Mouse (Mus musculus) gonadal fat pad, adult 2 months (tissue): ENCODE measurements around the gene Taf1. TPM values are rescaled to one million over a fixed set of nuclear protein-coding genes. Genes with fewer than 3 reads are reported as not detected.
A peak's percentile ranks its signal among the peaks of the same experiment; 100 is the strongest.
"Not testable (repeated sequence)": the region's sequence is repeated elsewhere in the genome, so short reads cannot be mapped to it uniquely, and the experiment has no call there.

Source experiments
- DNase-seq: peaks from one replicate; pipeline ENCODE4 v3.0.0-alpha.2; 2012; ENCODE audit warnings: low read depth
- polyA plus RNA-seq: library from polyadenylated mRNA; depleted of rRNA; stranded (reverse); fragments of >200 nt; gene quantifications from 2 replicates; pipeline ENCODE4 v1.2.3, GENCODE M21; 2012; rRNA removed

Taf1 gene
- 4.3 and 7.7 TPM in 2 replicates for polyA plus RNA-seq

DNA sequence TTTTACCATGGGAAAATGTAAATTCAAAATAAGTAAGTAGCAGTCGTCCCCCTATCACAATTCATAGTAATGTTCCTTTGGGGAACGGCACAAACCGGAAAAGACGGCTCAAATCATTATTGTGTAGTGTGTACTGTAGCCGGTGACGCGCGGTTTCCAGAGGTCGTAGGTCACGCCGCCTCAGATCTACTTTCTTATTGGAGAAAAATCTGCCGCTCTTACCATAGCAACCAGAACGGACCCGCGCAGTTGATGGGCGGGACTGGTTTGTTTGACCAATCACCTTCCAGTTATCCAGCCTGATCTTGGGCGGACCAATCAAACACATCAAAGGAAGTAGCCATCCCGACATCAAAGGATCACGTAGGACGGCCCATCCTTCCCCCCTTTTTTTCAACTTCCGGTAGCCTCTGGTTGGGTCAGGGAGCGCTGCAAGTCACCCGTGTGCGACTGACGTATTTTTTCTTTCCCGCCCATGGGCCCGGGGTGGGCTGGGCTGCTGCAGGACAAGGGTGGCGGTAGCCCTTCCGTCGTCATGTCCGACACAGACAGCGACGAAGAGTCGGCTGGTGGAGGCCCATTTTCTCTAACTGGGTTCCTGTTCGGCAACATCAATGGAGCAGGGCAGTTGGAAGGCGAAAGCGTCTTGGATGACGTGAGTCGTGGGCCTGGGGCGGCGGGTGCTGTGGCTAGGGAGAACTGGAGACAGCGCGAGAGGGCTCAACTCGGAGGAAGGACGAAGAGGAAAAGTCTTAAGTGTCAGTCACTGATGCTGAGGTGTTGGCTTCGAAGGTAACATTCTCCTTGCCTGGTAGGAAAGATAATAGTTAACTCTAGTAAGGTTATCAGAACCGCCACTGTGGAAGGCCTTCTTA, at the start of gene Taf1:
Taf1 (plus strand) TSS at position 388 of the 875 bp plus-strand sequence.
- DNase-seq: peak; percentile 76

DNA sequence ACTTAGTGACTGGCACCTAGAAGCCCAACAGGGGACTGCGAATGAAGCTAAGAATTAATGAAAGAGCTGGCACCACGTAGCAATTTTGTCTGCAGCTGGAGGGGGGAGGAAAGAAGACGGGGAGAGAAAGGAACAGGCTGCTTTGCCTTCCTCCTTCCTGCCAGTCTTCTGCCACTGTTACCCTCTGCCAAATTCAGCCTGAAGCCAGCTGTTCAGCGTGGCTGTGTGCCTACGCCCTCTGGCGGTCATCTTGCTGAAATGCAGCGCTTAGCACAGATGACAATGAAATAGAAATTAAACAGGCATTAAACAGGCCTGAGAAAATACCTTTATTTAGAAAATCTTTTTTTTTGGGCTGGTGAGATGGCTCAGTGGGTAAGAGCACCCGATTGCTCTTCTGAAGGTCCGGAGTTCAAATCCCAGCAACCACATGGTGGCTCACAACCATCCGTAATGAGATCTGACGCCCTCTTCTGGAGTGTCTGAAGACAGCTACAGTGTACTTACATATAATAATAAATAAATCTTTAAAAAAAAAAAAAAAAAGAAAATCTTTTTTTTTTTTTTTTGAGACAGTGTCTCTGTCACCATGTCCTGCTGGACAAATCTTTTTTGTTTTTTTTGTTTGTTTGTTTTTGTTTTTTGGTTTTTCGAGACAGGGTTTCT, 45.9 kb upstream of the Taf1 start:
- DNase-seq: not testable (repeated sequence)

DNA sequence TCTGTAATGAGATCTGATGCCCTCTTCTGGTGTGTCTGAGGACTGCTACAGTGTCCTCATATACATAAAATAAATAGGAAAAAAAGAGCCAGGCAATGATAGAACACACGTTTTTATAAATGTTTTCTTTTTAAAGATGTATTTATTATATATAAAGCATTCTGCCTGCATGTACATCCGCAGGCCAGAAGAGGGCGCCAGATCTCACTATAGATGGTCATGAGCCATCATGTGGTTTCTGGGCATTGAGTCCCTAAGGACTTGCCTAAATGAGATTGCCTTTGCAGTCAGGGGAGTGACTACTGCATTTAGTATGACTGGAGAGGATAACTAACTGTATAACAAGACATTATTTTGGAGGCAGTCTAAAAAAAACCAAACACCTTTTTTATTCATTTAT, 27.9 kb upstream of the Taf1 start:
- no peak for DNase-seq

DNA sequence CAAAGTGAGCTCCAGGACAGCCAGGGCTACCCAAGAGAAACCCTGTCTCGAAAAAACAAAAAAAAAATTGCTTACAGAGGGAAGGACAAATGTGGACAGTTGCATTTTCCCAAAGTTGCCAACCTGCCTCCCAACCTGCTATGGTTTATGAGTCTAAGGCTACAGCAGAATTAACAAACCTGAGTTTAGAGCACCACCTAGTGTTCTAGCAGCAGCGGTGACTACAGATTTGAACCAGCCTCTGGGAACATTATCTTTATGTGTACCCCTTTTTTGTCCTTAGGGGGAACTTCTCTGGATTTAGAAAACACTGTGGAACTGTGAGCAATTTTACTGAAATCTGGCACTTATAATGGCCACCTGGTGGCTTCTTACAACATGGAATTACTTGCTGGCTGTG, 16.8 kb upstream of the Taf1 start:
- no peak for DNase-seq

DNA sequence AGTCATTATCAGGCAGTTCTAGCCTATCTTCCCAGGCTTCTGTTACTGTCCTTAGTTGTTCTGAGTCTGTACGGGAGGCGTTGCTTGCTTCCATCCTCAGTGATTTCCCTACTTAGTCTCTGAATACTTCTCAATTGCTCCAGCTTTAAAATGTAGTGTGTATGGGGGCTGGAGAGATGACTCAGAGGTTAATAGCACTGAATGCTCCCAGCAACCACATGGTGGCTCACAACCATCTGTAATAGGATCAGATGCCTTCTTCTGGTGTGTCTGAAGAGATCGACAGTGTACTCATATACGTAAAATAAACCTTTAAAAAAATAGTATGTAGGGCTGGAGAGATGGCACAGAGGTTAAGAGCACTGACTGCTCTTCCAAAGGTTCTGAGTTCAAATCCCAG, 14.5 kb upstream of the Taf1 start:
- no peak for DNase-seq

DNA sequence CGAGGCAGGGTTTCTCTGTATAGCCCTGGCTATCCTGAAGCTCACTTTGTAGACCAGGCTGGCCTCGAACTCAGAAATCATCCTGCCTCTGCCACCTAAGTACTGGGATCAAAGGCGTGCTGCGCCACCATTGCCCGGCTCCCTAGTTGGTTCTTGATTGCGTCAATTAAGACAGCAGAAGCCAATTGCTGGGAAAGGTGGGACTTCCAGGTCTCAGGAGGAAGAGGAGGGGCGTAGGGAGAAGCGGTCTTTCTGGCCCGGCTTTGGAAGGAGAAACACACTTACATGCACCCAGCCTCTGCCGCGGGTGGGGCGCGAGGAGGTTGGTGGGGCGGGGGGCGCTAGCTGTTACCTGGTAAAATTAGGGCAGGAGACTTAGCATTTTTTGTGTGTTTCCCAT, 10.5 kb upstream of the Taf1 start:
- DNase-seq: no peak

DNA sequence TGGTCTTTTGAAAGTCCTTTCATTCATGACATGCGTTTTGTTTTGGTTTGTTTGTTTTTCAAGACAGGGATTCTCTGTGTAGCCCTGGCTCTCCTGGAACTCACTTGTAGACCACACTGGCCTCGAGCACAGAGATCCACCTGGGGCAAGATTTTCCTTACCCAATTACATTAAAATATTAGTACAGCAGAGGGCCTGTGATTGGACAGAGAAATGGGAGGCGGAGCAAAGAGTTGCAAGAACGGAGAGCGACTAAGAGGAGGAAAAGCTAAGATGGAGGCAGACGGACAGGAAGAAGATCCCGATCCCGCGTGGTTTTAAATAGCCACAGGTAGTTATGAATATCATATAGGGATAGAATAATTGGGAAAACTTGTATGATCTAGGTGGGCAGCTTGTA, 5.2 kb upstream of the Taf1 start:
- DNase-seq: peak; percentile 2

DNA sequence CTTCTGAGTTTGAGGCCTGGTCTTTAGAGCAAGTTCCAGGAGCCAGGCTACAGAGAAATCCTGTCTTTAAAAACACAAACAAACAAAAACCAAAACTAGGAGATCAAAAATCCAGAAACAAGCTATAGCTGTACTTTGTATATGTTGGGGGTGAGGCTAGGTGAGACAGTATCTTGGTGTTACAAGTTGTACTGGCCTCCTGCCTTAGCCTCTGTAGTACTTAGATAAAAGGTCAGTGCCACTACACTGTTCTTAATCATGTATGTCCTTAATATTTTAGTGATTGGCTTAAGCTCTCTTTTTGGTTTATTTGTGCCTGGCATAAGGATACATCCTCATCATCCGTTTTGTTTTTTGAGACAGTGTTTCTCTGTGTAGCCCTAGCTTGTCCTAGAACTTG, 52.9 kb downstream of the Taf1 start:
- DNase-seq: no peak

DNA sequence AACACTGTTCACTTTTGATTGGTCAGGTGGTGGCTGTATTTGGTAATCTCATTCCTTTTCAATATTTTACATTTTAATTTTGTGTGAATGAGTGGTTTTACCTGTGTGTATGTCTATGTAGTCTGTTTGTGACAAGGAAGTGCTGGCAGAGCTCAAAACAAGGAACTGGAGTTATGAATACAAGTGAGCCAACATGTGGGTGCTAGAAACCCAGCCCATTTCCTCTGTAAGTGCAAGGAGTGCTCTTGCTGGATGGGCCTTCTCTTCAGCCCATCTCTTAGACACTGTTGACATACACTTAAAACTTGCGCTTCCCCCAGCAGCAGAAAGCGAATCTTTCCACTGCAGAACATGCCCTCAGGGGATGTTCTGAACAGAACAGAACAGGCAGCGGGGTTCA, 83.6 kb downstream of the Taf1 start:
- DNase-seq: no peak

DNA sequence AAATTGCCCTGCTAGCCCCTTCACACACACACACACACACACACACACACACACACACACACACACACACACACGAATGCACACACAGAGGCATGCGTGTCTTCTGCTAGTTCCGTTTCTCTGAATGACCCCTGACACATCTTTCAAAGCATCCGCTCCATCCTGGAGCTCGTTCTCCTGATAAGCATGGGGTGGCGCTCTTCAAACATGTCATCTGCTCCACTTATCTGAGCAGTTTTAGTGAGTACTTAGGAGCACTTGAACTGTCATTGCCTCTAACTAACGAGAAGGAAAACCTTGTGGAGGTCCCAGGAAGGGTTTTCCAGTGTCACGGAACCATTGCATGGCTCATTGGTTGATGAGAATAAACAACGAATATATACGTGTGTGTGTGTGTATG, 85.4 kb downstream of the Taf1 start:
- DNase-seq: no peak

DNA sequence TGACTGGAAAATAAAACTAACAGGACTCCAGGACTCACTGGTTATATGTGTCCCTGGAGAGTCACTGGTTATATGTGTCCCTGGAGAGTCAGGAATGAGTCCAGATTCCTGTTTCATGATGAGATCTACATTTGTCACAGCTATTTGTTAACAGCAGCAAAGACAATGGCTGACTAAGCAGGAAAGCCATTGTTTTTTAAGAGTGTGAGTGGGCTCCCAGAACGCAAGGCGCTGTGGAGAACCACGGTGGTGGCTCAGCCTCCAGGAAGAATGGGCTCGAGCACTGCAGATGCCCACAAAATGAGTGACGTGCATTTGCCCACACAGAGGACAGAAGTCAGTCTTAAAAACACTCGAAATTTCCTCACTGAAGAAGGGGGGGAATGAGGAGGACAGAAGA, 87.8 kb downstream of the Taf1 start:
- no peak for DNase-seq

DNA sequence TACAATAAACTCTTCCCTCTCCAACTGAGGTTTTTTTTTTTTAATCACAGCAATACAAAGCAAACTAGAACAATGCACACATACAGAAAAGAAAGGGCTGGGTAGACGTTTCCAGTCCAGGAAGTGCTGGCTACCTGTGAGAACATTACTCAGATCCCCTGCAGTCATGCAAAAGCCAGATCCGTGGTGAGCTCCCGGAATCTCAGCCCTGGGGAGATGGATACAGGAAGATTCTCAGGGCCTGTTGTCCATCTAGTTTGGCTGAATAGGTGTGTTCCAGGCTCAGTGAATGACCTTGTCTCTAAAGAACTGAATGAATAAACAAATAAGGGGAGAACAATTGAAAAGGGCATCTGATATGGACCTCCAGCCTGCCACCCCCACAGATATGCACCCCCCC, 90.0 kb downstream of the Taf1 start:
- no peak for DNase-seq

DNA sequence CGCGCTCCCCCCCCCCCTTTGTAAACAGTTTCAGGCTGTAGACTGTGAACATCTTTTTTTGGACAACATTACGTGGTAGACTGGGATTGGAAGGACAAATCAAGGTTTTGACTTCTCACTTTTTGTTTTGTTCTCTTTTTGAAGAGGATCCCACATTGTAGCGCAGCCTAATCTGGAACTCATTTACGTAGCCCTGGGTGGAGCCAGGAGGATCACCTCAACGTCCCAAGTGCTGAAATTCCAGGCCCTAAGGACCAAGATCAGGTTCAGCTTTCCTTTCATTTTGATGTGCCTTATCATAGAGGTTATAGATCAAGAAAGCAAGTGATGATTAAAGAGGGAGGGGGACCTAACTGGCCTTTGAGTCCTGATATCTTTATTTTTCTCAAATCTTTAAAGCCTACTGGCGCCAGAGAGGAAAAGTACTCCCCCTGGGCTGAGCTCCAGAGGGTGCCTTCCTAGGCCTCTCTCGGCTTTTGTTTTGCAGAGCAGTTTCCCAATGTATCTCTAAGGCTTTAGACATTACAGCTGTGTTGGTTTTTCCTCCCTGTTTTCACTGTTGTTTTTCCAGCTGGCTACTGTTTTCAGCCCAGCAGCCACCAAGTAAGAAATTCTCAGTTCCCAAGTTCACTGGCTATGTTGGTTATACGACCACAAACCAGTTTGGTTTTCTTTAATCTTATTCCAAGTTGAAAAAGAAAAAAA, 104.4 kb downstream of the Taf1 start:
- DNase-seq: no peak

DNA sequence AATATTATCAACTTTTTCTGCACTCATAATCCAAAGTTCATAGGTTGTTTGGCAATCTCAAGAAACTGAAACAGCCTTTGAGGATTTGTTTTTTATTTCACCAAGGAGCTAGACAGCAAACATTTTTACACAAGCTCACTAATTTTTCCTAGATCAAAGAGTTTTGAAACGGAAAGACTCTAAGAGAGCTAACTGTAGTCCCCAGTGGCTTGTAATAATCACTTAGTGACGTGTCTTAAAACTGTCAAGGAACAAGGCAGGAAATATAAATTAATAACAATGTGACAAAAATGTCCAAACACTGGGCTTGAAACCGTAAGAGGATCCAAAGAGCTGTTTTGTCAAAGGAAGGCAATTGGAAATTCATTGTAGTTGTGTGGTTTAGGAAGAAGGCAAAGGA, 106.3 kb downstream of the Taf1 start:
- no peak for DNase-seq

DNA sequence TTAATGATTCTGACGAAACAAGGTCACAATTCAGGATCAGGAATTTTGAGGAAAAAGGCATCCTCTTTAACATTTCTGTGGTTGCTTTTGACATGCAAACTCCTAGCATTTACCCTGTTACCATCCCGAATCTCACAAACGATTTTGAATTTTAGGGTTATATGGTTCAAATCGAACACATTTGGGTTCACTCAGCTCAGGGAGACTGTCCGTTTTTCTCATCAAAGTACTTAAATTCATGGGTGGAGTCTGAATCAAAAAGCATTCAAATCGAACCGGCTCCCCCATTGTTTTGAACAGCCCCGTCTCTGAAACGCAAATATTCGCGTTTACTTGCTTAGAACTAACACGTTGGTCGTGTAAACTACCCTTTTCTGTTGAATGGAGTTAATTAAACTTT, 106.8 kb downstream of the Taf1 start:
- DNase-seq: no peak

DNA sequence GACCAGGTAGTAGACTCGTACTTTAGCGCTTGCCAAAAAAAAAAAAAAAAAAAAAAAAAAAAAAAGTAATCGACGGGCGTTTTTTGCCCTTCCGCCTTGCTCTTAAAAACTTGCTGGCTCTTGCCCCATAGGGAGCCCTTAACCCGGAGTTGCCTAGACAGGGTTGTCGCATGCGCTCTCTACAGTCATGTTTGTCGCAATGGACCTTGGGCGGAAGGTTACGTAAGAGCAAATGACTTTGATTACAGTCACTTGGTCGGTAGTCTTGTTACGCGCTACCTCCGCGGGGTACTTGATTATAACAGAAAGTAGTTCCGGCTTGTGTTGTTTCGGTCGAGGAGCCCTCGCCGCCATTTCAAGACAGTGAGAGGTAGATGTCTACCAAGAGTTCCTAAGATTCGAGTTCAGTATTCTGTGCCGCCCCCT, 107.2 kb downstream of the Taf1 start, which contains the start of gene Ogt:
Ogt (plus strand) TSS at position 320 of the 426 bp plus-strand sequence.
- peak; percentile 74 for DNase-seq

DNA sequence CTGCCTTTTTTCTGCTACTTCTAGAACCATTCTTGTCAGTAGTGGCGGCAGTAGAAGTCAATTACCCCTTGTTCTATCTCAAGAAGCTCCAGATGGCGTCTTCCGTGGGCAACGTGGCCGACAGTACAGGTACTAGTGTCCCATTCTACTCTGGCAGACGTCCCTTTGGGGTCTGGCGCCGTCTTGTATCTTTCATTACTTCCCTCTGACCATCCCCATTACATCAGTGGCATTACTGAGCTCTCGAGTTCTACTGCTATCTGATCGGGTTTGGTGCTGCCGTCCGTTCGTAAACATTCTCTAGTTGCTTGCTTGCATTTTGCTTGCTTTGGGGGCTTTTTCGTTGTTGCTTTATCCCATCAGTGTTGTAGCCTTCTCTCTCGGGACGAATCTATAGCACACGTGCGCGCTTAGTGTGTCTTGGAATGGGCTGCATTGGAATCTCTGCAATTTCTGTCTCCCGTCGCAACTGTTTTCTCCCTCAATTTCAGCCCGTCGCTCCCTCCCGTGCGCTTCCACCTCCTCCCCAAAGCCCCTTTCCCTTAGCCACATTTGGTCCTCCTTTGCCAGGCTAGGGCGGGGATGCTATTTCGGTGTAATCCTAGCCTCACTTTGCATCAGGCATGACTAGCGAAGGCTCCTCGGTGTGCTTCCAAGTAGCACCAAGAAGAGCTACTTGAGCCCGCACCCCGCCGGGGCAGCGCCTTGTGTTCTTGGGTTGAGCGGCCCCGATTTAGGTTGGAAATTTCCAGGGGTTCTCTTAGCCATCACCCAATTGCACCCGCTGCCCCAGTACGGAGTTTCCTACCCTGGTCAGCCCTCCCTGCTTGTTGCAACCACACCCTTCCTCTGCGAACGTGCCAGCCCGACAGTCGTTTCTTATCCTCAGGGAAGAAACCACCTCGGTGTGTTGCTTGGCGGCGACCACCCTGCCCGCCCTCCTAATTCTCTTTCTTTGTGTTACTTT, 107.9 kb downstream of the Taf1 start:
- no peak for DNase-seq

DNA sequence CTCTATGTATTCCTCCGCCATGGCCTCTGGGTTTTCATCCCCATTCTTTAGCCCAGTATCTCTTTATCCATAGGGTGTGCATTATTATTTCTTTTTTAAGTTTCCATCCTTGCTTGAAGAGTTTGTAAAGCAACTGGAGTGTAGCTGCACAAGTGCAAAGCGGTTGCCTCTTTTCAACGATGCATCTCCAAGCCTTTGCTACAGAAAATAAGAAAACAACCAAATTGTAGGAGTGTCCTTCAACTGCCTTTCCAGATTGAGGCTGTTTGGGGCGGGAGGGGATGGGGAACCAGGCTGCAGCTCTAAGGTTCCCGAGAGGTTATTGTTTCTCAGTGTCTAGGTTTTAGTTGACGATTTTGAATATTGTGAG, 108.6 kb downstream of the Taf1 start:
- no peak for DNase-seq

DNA sequence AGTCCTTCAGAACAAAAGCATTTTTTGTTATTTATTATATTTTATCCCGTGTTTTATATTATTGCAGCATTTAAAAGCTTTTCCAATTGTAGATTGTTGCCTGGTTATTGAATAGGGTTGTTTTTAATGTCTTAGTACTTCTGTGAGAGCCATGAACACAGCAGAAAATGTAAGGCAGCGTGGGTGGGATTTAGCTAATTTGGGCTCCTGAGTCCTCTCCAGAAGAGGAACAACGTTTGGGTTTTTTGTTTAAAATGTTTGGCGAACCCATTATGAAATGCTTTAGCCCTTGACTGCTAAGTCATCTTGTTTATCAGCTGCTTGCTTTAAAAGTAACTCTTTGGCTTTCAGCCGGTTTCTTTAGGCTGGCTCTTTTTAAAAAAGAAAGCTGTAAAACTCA, 109.6 kb downstream of the Taf1 start:
- no peak for DNase-seq

DNA sequence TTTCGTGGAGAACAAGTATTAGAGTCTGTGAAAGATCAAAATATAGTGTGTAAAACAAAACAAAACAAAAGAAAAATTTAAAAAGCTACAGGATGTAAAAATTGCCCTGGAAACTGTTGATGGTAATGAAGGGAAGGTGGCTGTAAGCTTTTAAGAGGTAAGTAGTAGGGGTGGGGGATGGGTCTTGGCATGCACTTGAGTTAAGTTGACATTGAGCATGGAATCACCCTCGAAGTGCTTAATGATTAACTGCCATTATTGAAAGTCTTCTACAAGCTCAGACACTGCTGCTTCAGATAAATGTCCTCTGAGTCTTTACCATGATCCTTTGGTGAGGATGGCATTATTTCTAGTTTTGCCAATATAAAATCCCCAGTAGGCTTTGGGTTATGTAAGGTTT, 112.8 kb downstream of the Taf1 start:
- DNase-seq: no peak

DNA sequence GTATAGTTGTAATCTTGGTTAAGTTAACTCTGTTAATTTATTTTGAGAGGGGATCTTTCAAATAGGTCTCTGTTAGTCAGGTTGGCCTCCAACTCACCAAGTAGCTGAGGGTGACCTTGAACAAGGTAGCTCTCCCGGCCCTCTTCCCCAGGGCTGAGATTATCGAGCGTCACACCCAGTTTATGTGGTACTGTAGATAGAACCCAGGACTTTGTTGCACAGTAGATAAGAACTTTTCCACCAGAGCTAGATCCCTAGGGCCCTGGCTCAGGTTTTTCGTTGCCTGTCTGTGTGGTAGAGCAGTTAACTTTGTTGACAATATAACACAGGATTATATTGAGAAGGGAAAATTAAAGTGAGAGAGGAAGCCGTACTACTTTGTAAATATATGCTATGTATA, 114.1 kb downstream of the Taf1 start:
- DNase-seq: no peak
